ENCODE assay signal across 9 mouse cellular contexts in genomic region chr4:129137392-129138321, GRCm38 (mm10). TPM values are rescaled to one million over a fixed set of nuclear protein-coding genes. Genes with fewer than 3 reads are reported as not detected.
DNase-seq lines count a peak whose midpoint lies in the region; ATAC-seq and TF ChIP-seq lines count a peak whose summit lies in the region.
"Had no signal": no experiment of that assay in that cellular context is flagged by ENCODE, and none has a peak within 500 bp of the region (broad histone marks: within the 10 kb centered on the region; RNA-seq: fewer than 3 reads in every experiment).

No protein-coding gene starts in this region.

- no peaks in the 10 kb centered on the region for H3K9me3 ChIP-seq in megakaryocyte, embryonic 14.5 days
- no peaks in the 10 kb centered on the region for H3K9me3 ChIP-seq in limb, embryonic 14.5 days (ENCODE audit: control insufficient read depth, low read length)
- H3K9me3 ChIP-seq in stomach, embryonic 15.5 days, result no peaks in the 10 kb centered on the region

- peak overlapping the region; percentile 72 for H3K9ac ChIP-seq in limb, embryonic 14.5 days (ENCODE audit: low read depth, low read length, severe bottlenecking)
- H3K9ac ChIP-seq in stomach, embryonic 15.5 days, result 0 out of 2 replicates have a peak overlapping the region, but pooled peaks have one; percentile 56

- ATAC-seq in megakaryocyte, adult 5-6 weeks (ENCODE audit: poor library complexity, severe bottlenecking), result no peak
- ATAC-seq in limb, embryonic 14.5 days (ENCODE audit: low FRiP score, low read depth), result peak; percentile 24; the same call in 1 of the 2 replicates
- no peak for ATAC-seq in stomach, embryonic 15.5 days (ENCODE audit: insufficient read depth, low FRiP score, low read depth)
- ATAC-seq in erythroid progenitor cell, adult 5-6 weeks (replicated peaks; ENCODE audit: low FRiP score, poor library complexity, severe bottlenecking), result no peak

- DNase-seq in cerebellum, adult 11-12 months, result peak; percentile 55
- DNase-seq in cerebellum, adult 9-10 months, result no peak
- no peak for DNase-seq in limb, embryonic 14.5 days (ENCODE audit: low spot score)
- DNase-seq in right cerebral cortex, postnatal 10 days (ENCODE audit: low spot score in 2 of 2), result no peak

- no peak overlapping the region; the same call in 1 of the 2 replicates for H3K27ac ChIP-seq in limb, embryonic 14.5 days (replicated peaks; ENCODE audit: low read depth, low read length)
- no peak overlapping the region for H3K27ac ChIP-seq in stomach, embryonic 15.5 days

- WGBS in limb, embryonic 14.5 days, result 47% methylated on average over 14 of the region's 14 CpGs
- WGBS in stomach, embryonic 15.5 days, result 56% methylated on average over 14 of the region's 14 CpGs

- H3K4me1 ChIP-seq in megakaryocyte, embryonic 14.5 days, result peaks cover 71% of the 10 kb centered on the region
- peaks cover 13% of the 10 kb centered on the region; the same call in 1 of the 2 replicates for H3K4me1 ChIP-seq in limb, embryonic 14.5 days (ENCODE audit: control insufficient read depth, insufficient read depth, low read length)
- H3K4me1 ChIP-seq in stomach, embryonic 15.5 days, result peaks cover 20% of the 10 kb centered on the region

- TF ChIP-seq POLR2A in limb, embryonic 14.5 days (IDR thresholded peaks at IDR 0.05; ENCODE audit: borderline replicate concordance, extremely low read depth, insufficient read depth, insufficient read length), result no peak

- H3K36me3 ChIP-seq in megakaryocyte, embryonic 14.5 days (replicated peaks; ENCODE audit: low read length), result no peaks in the 10 kb centered on the region
- H3K36me3 ChIP-seq in limb, embryonic 14.5 days (ENCODE audit: control insufficient read depth, insufficient read depth, low read length), result peaks cover 10% of the 10 kb centered on the region; the same call in 1 of the 2 replicates
- H3K36me3 ChIP-seq in stomach, embryonic 15.5 days, result no peaks in the 10 kb centered on the region

- peak overlapping the region; percentile 90 for H3K4me2 ChIP-seq in limb, embryonic 14.5 days (replicated peaks; ENCODE audit: low read depth, low read length, severe bottlenecking)
- peak overlapping the region; percentile 94 for H3K4me2 ChIP-seq in stomach, embryonic 15.5 days

- H3K27me3 ChIP-seq in megakaryocyte, embryonic 14.5 days (replicated peaks), result peaks cover 77% of the 10 kb centered on the region
- peaks cover 18% of the 10 kb centered on the region; the same call in 1 of the 2 replicates for H3K27me3 ChIP-seq in limb, embryonic 14.5 days (ENCODE audit: control insufficient read depth, insufficient read depth, low read length)
- peaks cover 31% of the 10 kb centered on the region for H3K27me3 ChIP-seq in stomach, embryonic 15.5 days (replicated peaks)

- H3K4me3 ChIP-seq in megakaryocyte, embryonic 14.5 days (replicated peaks), result peak overlapping the region; percentile 85
- peak overlapping the region; percentile 56 for H3K4me3 ChIP-seq in limb, embryonic 14.5 days (replicated peaks; ENCODE audit: low read length)
- H3K4me3 ChIP-seq in stomach, embryonic 15.5 days (replicated peaks), result peak overlapping the region; percentile 53

RNA-seq across cellular contexts. Expression of gene Fndc5, which starts 0.9 kb away (rescaled TPM):
- 0.80 TPM in 1 of 2 replicates, not detected in the other for polyA plus RNA-seq in megakaryocyte, embryonic 14.5 days (2012; ENCODE audit: insufficient read depth, low replicate concordance)
- total RNA-seq in megakaryocyte, adult 5-6 weeks (2015), result 0.07 TPM in 2 replicates
- not detected in 2 replicates for total RNA-seq in megakaryocyte, adult 5-6 weeks (2017)
- polyA plus RNA-seq in limb, embryonic 14.5 days (2012; rRNA removed), result 32.8 and 32.9 TPM in 2 replicates
- polyA plus RNA-seq in limb, embryonic 14.5 days (2014; fragmentation: Nextera tagmentation; extraction: Ambion mirVana), result 25.2 and 31.0 TPM in 2 replicates
- 2.7 and 2.8 TPM in 2 replicates for polyA plus RNA-seq in stomach, embryonic 15.5 days (2015; fragmentation: Nextera tagmentation; extraction: Ambion mirVana)
- 0.72 TPM in 1 of 2 replicates, not detected in the other for total RNA-seq in erythroid progenitor cell, adult 5-6 weeks (2015; ENCODE audit: low replicate concordance)
- total RNA-seq in erythroid progenitor cell, adult 5-6 weeks (2017; ENCODE audit: low replicate concordance), result 0.38 and 0.39 TPM in 2 replicates

RNA-seq across cellular contexts. Expression of gene Hpca, which starts 15.8 kb away (rescaled TPM):
- not detected in 2 replicates for polyA plus RNA-seq in megakaryocyte, embryonic 14.5 days (2012; ENCODE audit: insufficient read depth, low replicate concordance)
- total RNA-seq in megakaryocyte, adult 5-6 weeks (2015), result not detected in 2 replicates
- not detected in 2 replicates for total RNA-seq in megakaryocyte, adult 5-6 weeks (2017)
- polyA plus RNA-seq in limb, embryonic 14.5 days (2012; rRNA removed), result 2.1 and 2.4 TPM in 2 replicates
- 0.39 and 0.94 TPM in 2 replicates for polyA plus RNA-seq in limb, embryonic 14.5 days (2014; fragmentation: Nextera tagmentation; extraction: Ambion mirVana)
- 2.4 and 2.7 TPM in 2 replicates for polyA plus RNA-seq in stomach, embryonic 15.5 days (2015; fragmentation: Nextera tagmentation; extraction: Ambion mirVana)
- not detected in 2 replicates for total RNA-seq in erythroid progenitor cell, adult 5-6 weeks (2015; ENCODE audit: low replicate concordance)
- not detected in 2 replicates for total RNA-seq in erythroid progenitor cell, adult 5-6 weeks (2017; ENCODE audit: low replicate concordance)

RNA-seq across cellular contexts. Expression of gene Tmem54, which starts 32.3 kb away (rescaled TPM):
- not detected in 2 replicates for polyA plus RNA-seq in megakaryocyte, embryonic 14.5 days (2012; ENCODE audit: insufficient read depth, low replicate concordance)
- not detected in 2 replicates for total RNA-seq in megakaryocyte, adult 5-6 weeks (2015)
- not detected in 2 replicates for total RNA-seq in megakaryocyte, adult 5-6 weeks (2017)
- polyA plus RNA-seq in limb, embryonic 14.5 days (2012; rRNA removed), result 8.8 and 9.9 TPM in 2 replicates
- 11.1 and 13.3 TPM in 2 replicates for polyA plus RNA-seq in limb, embryonic 14.5 days (2014; fragmentation: Nextera tagmentation; extraction: Ambion mirVana)
- 47.7 and 56.2 TPM in 2 replicates for polyA plus RNA-seq in stomach, embryonic 15.5 days (2015; fragmentation: Nextera tagmentation; extraction: Ambion mirVana)
- not detected in 2 replicates for total RNA-seq in erythroid progenitor cell, adult 5-6 weeks (2015; ENCODE audit: low replicate concordance)
- not detected in 2 replicates for total RNA-seq in erythroid progenitor cell, adult 5-6 weeks (2017; ENCODE audit: low replicate concordance)
- total RNA-seq: heart, postnatal 10 days had no signal

RNA-seq across cellular contexts. Expression of gene S100pbp, which starts 51.9 kb away (rescaled TPM):
- polyA plus RNA-seq in megakaryocyte, embryonic 14.5 days (2012; ENCODE audit: insufficient read depth, low replicate concordance), result 0.90 and 2.0 TPM in 2 replicates
- total RNA-seq in megakaryocyte, adult 5-6 weeks (2015), result 28.3 and 37.5 TPM in 2 replicates
- total RNA-seq in megakaryocyte, adult 5-6 weeks (2017), result 14.1 and 22.2 TPM in 2 replicates
- 59.9 and 67.7 TPM in 2 replicates for polyA plus RNA-seq in limb, embryonic 14.5 days (2012; rRNA removed)
- 14.9 and 19.9 TPM in 2 replicates for polyA plus RNA-seq in limb, embryonic 14.5 days (2014; fragmentation: Nextera tagmentation; extraction: Ambion mirVana)
- 13.1 and 14.1 TPM in 2 replicates for polyA plus RNA-seq in stomach, embryonic 15.5 days (2015; fragmentation: Nextera tagmentation; extraction: Ambion mirVana)
- 6.8 and 29.8 TPM in 2 replicates for total RNA-seq in erythroid progenitor cell, adult 5-6 weeks (2015; ENCODE audit: low replicate concordance)
- 8.1 and 11.6 TPM in 2 replicates for total RNA-seq in erythroid progenitor cell, adult 5-6 weeks (2017; ENCODE audit: low replicate concordance)

RNA-seq across cellular contexts. Expression of gene Yars, which starts 51.9 kb away (rescaled TPM):
- 2.2 and 17.4 TPM in 2 replicates for polyA plus RNA-seq in megakaryocyte, embryonic 14.5 days (2012; ENCODE audit: insufficient read depth, low replicate concordance)
- total RNA-seq in megakaryocyte, adult 5-6 weeks (2015), result 9.4 and 12.5 TPM in 2 replicates
- total RNA-seq in megakaryocyte, adult 5-6 weeks (2017), result 20.0 and 26.1 TPM in 2 replicates
- 37.7 and 50.3 TPM in 2 replicates for polyA plus RNA-seq in limb, embryonic 14.5 days (2012; rRNA removed)
- polyA plus RNA-seq in limb, embryonic 14.5 days (2014; fragmentation: Nextera tagmentation; extraction: Ambion mirVana), result 78.7 and 79.5 TPM in 2 replicates
- polyA plus RNA-seq in stomach, embryonic 15.5 days (2015; fragmentation: Nextera tagmentation; extraction: Ambion mirVana), result 72.3 and 80.0 TPM in 2 replicates
- total RNA-seq in erythroid progenitor cell, adult 5-6 weeks (2015; ENCODE audit: low replicate concordance), result 21.0 and 29.9 TPM in 2 replicates
- 25.3 and 61.2 TPM in 2 replicates for total RNA-seq in erythroid progenitor cell, adult 5-6 weeks (2017; ENCODE audit: low replicate concordance)
